Mouse (Mus musculus): ENCODE measurements around the gene Faah. TPM values are rescaled to one million over a fixed set of nuclear protein-coding genes. Genes with fewer than 3 reads are reported as not detected.

Faah gene
- polyA plus RNA-seq, 1 experiment from 2014 or later: 25.9 TPM

DNA sequence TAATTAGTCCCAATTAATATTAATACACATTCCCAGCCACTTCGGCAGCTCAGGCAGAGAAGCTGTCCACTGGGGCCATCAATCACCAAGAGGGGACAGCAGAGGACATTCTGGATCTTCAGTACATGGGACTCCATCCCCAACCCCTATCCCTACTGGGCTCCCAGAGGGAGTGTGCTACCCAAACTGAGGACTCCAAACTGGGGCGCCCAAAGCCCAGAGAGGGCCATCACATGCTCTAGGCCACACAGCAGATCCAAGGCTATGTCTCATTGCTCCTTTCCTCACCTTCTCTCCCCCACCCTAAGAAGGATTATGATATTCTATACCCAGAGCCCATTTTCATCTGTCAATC lies 22.4 kb downstream of the Faah start:
- 45% methylated on average over 2 of the region's 2 CpGs for WGBS

DNA sequence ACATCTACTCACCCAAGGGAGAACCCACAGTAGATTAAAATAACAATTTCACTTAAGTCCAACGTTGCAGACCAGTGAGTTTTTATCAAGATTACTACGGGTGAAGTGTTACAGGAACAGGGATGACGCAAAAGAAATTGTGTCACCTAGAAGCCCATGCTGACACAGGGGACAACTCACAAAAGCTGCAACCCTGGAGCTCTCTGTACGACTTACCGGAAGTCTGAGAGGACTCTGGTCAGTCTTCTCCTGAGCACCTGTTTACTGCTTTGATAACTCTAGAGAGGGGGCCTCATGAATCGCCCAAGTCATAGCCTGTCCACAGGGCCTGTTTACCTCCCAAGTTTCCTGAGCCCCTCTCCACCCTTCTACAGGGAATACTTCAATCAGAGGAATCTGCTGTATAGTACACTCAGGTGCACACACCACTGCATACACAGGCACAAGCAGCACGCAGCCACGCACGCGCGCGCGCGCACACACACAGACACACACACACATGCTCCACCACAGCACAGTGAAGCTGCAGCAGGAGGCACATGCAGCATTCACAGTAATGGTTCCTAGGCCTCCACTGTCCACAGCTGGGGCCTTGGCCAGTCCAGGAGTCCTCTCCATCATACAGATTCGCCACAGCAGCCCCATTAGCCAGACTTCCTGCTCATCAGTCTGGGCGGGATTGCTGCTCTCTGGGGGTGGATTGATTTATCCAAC lies 22.9 kb downstream of the Faah start:
- no peak overlapping the region for H3K4me3 ChIP-seq
- 79% methylated on average over 16 of the region's 16 CpGs for WGBS
- H3K9ac ChIP-seq: no peak overlapping the region
- H3K4me1 ChIP-seq (replicated peaks): no peaks in the 10 kb centered on the region
- H3K27ac ChIP-seq (replicated peaks): no peak overlapping the region
- peaks cover 8% of the 10 kb centered on the region; the same call in 1 of the 2 replicates for H3K27me3 ChIP-seq
- 0 out of 2 replicates have a peak, but pooled peaks cover 5% of the 10 kb centered on the region for H3K36me3 ChIP-seq
- ATAC-seq (ENCODE audit: low FRiP score, low read depth): peak; percentile 63; the same call in 1 of the 2 replicates
- no peaks in the 10 kb centered on the region for H3K9me3 ChIP-seq
- no peak overlapping the region for H3K4me2 ChIP-seq

More for the DNA sequence above, 22.4 kb downstream of the Faah start:
- H3K4me3 ChIP-seq: no peak overlapping the region
- no peak overlapping the region for H3K27ac ChIP-seq (replicated peaks)
- no peaks in the 10 kb centered on the region for H3K9me3 ChIP-seq
- ATAC-seq (ENCODE audit: low FRiP score, low read depth): peak; percentile 31; the same call in 1 of the 2 replicates
- 0 out of 2 replicates have a peak, but pooled peaks cover 5% of the 10 kb centered on the region for H3K36me3 ChIP-seq
- H3K27me3 ChIP-seq: peaks cover 8% of the 10 kb centered on the region; the same call in 1 of the 2 replicates
- H3K9ac ChIP-seq: no peak overlapping the region
- no peaks in the 10 kb centered on the region for H3K4me1 ChIP-seq (replicated peaks)
- H3K4me2 ChIP-seq: no peak overlapping the region

DNA sequence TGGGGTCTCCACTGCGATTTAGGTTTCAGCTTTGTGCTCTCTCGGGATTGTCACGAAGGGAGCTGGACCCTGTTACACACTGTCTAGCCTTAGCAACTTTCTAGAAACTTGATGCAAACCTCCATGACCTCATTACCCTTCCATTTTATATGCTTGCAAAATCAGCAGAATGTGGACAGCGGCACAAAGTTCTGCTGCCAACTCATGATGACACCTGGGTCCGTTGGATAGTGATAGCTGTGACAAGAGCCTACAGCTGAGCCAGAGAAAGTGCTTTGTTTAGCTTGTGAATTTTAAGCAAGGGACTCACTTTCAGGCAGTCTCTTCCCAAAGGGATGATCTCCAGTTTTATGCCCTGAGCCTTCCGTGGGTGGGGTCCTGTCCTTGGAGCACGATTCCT lies 28.3 kb downstream of the Faah start:
- H3K27me3 ChIP-seq: peaks cover 10% of the 10 kb centered on the region; the same call in 1 of the 2 replicates
- WGBS: 85% methylated on average over 7 of the region's 7 CpGs
- no peak overlapping the region for H3K9ac ChIP-seq
- no peak overlapping the region for H3K4me2 ChIP-seq
- H3K4me1 ChIP-seq (replicated peaks): no peaks in the 10 kb centered on the region
- H3K9me3 ChIP-seq: no peaks in the 10 kb centered on the region
- H3K4me3 ChIP-seq: no peak overlapping the region
- H3K27ac ChIP-seq (replicated peaks): no peak overlapping the region
- no peaks in the 10 kb centered on the region for H3K36me3 ChIP-seq
- no peak for ATAC-seq (ENCODE audit: low FRiP score, low read depth)

DNA sequence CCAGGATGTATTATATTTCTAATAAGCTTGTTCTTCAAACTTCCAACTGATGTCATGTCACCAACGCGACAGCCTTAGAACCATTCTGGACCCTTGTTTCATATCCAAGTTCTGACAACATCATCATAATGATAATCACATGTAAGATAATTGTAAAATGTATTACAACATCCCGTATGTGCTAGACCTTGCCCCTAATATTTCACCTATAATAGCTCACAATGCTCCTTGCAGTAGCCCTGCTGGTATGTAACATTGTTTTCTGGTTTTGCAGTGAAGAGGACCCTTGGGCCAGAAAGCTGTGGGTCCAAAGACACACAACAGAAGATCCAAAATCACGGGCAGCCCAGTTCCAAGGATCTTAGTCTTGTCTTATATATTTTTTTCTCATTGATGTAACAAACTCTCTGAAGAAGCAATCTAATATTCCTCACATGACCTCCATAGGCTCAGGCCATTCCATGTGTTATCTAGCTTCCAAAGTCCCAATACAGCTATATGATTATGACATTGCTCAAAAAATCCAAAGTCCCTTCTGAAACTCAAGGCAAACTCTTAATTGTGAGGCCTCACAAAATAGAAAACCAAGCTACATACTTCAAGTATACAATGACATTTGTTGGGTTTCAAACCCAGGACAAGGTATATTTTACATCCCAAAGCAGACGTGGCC lies 29.7 kb downstream of the Faah start:
- H3K9me3 ChIP-seq: no peaks in the 10 kb centered on the region
- 80% methylated on average over 5 of the region's 5 CpGs for WGBS
- no peak overlapping the region for H3K4me3 ChIP-seq
- ATAC-seq (ENCODE audit: low FRiP score, low read depth): no peak
- H3K9ac ChIP-seq: no peak overlapping the region
- no peak overlapping the region for H3K27ac ChIP-seq (replicated peaks)
- H3K36me3 ChIP-seq: no peaks in the 10 kb centered on the region
- no peak overlapping the region for H3K4me2 ChIP-seq
- H3K4me1 ChIP-seq (replicated peaks): peaks cover 3% of the 10 kb centered on the region; the same call in 1 of the 2 replicates
- H3K27me3 ChIP-seq: peaks cover 20% of the 10 kb centered on the region; the same call in 1 of the 2 replicates

DNA sequence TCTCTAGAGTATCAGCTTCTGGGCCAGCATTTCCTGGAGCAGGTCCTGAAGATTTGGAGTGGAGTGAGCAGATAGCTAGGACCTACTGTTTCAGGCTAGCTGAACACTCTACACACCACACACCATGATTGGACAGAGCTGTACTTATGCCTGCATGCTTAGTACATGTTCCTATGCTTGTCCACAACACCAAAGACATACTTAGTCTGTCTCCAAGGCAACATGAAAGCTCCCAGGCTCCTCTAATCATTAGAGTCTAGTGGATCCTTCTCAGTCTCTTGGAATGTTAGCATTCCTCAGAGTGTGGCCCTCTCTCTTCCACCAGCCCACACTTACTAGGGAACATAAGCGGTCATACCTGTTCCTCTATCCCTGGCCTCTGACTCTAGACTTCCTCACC lies 30.3 kb downstream of the Faah start:
- 89% methylated on average over 1 of the region's 1 CpGs for WGBS
- Histone ChIP-seq H3K4me1 (replicated peaks) (peaks cover 3% of the 10 kb centered on the region; the same call in 1 of the 2 replicates), H3K36me3 (no peaks in the 10 kb centered on the region), H3K4me2 (no peak overlapping the region), H3K4me3 (no peak overlapping the region), H3K9ac (no peak overlapping the region), H3K27me3 (peaks cover 20% of the 10 kb centered on the region; the same call in 1 of the 2 replicates), H3K27ac (replicated peaks) (no peak overlapping the region), H3K9me3 (no peaks in the 10 kb centered on the region)
- no peak for ATAC-seq (ENCODE audit: low FRiP score, low read depth)

DNA sequence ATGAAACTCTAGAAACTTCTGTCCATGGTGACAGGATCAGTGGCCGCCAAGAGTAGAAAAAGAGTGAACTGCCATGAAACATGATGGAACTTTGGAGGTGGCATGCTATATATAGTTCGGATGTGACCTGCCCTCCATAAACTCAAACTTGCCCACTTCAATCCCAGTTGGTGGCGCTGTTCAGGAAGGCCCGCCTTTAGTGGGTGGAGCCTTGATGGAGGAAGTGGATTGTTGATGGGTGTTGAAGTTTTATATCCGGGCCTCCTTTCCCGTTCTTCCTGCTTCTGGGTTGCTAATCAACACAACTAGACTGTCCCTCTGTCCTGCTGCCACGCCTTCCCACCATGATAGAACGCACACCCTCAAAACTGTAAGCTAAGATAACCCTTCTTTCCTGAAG lies 32.8 kb downstream of the Faah start:
- no peak overlapping the region for H3K4me2 ChIP-seq
- 40% methylated on average over 8 of the region's 8 CpGs for WGBS
- peaks cover 4% of the 10 kb centered on the region for H3K4me1 ChIP-seq (replicated peaks)
- H3K27ac ChIP-seq (replicated peaks): no peak overlapping the region
- H3K9me3 ChIP-seq: no peaks in the 10 kb centered on the region
- H3K27me3 ChIP-seq: peaks cover 39% of the 10 kb centered on the region
- no peaks in the 10 kb centered on the region for H3K36me3 ChIP-seq
- no peak for ATAC-seq (ENCODE audit: low FRiP score, low read depth)
- H3K4me3 ChIP-seq: no peak overlapping the region
- H3K9ac ChIP-seq: no peak overlapping the region

DNA sequence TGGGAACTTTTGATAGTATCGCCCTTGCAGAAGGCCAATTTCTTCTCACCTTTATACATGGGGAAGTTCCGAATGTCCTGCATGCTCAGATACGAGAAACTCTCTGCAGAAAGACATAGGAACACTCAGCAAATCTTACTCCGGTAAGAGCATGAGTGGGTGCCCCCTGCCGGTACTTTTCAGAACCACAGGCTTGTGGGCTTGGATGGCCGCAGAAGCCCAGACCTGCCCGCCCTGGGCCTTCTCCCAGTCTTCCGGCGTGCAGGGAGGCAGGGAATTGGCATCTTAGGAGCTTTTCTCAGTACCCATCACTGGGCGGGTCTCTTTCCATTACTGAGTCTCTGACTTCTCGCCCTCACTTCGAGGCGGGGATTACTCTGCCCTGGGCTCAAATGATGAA lies 33.6 kb downstream of the Faah start:
- no peak overlapping the region for H3K4me3 ChIP-seq
- H3K9me3 ChIP-seq: no peaks in the 10 kb centered on the region
- peaks cover 47% of the 10 kb centered on the region for H3K27me3 ChIP-seq
- H3K27ac ChIP-seq (replicated peaks): no peak overlapping the region
- no peak overlapping the region for H3K9ac ChIP-seq
- WGBS: 3% methylated on average over 13 of the region's 13 CpGs
- H3K4me2 ChIP-seq: peak overlapping the region; percentile 16; the same call in 1 of the 2 replicates
- peaks cover 12% of the 10 kb centered on the region for H3K4me1 ChIP-seq (replicated peaks)
- H3K36me3 ChIP-seq: no peaks in the 10 kb centered on the region
- ATAC-seq (ENCODE audit: low FRiP score, low read depth): peak; percentile 52

DNA sequence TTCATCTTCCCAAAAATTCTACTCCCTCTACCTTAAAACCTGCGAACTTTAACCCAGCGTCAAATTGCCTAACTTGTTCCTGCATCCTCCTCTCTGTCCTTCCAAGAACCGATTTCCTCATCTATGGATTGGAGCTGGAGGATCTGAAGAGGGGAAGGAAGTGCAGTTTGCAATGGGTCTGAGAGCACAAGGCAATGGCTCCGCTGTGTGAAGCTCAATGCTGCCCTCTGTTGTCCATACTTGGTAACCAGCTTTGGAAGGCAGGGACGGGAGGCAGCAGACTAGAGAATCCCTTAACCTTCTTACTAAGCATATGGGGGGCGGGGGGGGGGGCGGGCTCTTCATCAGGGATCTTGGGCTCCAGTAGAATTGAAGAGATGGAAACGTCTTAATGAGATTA lies 37.0 kb downstream of the Faah start:
- no peaks in the 10 kb centered on the region for H3K9me3 ChIP-seq
- no peak overlapping the region for H3K9ac ChIP-seq
- H3K27ac ChIP-seq (replicated peaks): no peak overlapping the region
- peaks cover 16% of the 10 kb centered on the region for H3K4me1 ChIP-seq (replicated peaks)
- peaks cover 80% of the 10 kb centered on the region for H3K27me3 ChIP-seq
- peak; percentile 70; the same call in 1 of the 2 replicates for ATAC-seq (ENCODE audit: low FRiP score, low read depth)
- H3K36me3 ChIP-seq: no peaks in the 10 kb centered on the region
- WGBS: 3% methylated on average over 8 of the region's 8 CpGs
- H3K4me3 ChIP-seq: no peak overlapping the region
- H3K4me2 ChIP-seq: no peak overlapping the region

DNA sequence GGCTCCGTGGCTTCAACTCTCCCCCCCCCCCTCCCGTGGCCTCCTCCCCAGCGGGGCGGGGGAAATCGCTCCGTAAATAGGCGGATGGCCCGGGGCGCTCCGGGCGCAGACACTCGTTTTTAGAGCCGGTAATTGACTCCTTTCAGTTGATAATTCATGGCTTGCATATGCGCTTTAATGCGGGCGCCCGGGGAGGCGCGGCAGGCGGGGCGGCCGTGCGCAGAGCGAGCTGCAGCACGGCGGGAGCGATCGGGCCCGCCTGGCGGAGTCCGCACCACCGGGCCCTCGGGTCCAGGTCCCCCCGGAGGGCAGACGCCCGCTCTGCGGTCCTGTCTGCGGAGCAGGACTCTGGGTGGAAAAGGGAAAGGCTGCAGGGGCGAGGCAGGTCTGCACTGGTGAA lies 38.3 kb downstream of the Faah start:
- no peaks in the 10 kb centered on the region for H3K9me3 ChIP-seq
- peak overlapping the region; percentile 71 for H3K4me2 ChIP-seq
- H3K27ac ChIP-seq (replicated peaks): no peak overlapping the region
- H3K9ac ChIP-seq: peak overlapping the region; percentile 42
- no peak for ATAC-seq (ENCODE audit: low FRiP score, low read depth)
- peaks cover 19% of the 10 kb centered on the region for H3K4me1 ChIP-seq (replicated peaks)
- peaks cover 81% of the 10 kb centered on the region for H3K27me3 ChIP-seq
- under 1% methylated on average over 38 of the region's 39 CpGs for WGBS
- peak overlapping the region; percentile 35 for H3K4me3 ChIP-seq
- H3K36me3 ChIP-seq: no peaks in the 10 kb centered on the region

DNA sequence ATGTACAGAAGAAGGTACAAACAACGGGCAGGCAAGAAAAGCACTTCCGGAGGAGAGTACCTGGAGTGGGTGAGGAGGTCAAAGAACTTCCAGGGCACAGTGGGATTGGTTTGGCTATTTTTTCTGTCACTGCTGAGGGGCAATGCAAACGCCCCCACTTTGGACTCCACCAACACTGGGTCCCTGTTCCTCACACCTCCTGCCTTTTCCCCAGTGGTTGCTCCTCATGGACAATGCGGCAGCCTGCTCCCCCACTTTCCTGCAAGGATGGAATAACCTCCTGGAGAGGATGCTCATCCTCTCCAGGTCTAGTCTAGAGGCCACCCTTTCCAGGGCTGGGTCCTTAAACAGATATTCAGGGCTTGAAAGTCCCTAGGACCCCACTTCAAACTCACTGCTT lies 38.8 kb downstream of the Faah start:
- peak overlapping the region; percentile 71 for H3K4me2 ChIP-seq
- no peaks in the 10 kb centered on the region for H3K36me3 ChIP-seq
- H3K9me3 ChIP-seq: no peaks in the 10 kb centered on the region
- H3K9ac ChIP-seq: no peak overlapping the region
- H3K4me1 ChIP-seq (replicated peaks): peaks cover 16% of the 10 kb centered on the region
- H3K27ac ChIP-seq (replicated peaks): no peak overlapping the region
- WGBS: 15% methylated on average over 4 of the region's 4 CpGs
- peak overlapping the region; percentile 35; the same call in 1 of the 2 replicates for H3K4me3 ChIP-seq
- H3K27me3 ChIP-seq: peaks cover 81% of the 10 kb centered on the region
- ATAC-seq (ENCODE audit: low FRiP score, low read depth): no peak

DNA sequence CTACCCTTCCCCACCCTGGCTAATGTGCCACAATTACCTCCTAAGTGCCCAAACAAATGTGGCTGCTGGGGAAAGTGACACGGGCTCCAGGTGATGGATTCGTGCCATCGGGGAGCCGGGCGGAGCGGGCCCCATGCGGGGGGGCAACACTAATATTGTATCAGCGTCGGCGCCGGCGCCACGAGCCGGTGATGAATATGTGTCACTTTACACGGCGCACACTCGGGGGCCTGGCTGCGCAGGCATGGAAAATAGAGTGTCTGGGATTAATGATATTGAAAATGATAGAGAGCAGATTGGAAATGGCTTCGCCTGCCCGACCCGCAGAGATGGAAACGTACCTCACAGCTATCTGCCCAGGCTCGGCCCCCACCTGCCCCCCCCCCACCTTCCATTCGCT lies 45.2 kb downstream of the Faah start:
- H3K9ac ChIP-seq: no peak overlapping the region
- H3K4me3 ChIP-seq: no peak overlapping the region
- H3K4me2 ChIP-seq: peak overlapping the region; percentile 7; the same call in 1 of the 2 replicates
- H3K9me3 ChIP-seq: no peaks in the 10 kb centered on the region
- WGBS: 36% methylated on average over 24 of the region's 24 CpGs
- peaks cover 8% of the 10 kb centered on the region; the same call in 1 of the 2 replicates for H3K4me1 ChIP-seq (replicated peaks)
- no peak overlapping the region for H3K27ac ChIP-seq (replicated peaks)
- H3K27me3 ChIP-seq: peaks cover 72% of the 10 kb centered on the region
- no peaks in the 10 kb centered on the region for H3K36me3 ChIP-seq
- ATAC-seq (ENCODE audit: low FRiP score, low read depth): peak; percentile 52; the same call in 1 of the 2 replicates

DNA sequence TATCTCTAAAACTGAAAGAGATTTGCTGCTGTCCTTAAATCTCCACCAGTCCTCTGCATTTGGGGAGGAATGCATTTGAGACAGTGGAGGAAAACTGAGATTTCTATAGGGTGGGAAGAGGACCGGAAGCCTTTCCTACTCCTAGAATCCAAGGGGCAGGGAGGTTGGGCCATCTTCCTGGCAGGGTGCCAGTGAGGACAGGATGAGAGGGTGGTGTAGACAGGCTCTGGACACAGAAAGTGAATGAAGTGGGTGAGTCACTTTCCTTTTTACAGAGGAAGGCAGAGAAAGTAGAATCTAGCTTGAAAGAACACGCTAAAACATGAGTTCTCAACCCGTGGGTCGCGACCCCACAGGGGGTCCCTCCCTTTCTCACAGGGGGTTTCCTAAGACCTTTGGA lies 53.3 kb downstream of the Faah start:
- ATAC-seq (ENCODE audit: low FRiP score, low read depth): no peak
- Histone ChIP-seq H3K27ac (replicated peaks) (no peak overlapping the region), H3K4me1 (replicated peaks) (peaks cover 18% of the 10 kb centered on the region), H3K4me2 (no peak overlapping the region), H3K9me3 (no peaks in the 10 kb centered on the region), H3K9ac (no peak overlapping the region), H3K4me3 (no peak overlapping the region), H3K36me3 (no peaks in the 10 kb centered on the region), H3K27me3 (peaks cover 78% of the 10 kb centered on the region)
- 18% methylated on average over 5 of the region's 5 CpGs for WGBS

Measured in hindbrain, embryonic 15.5 days (tissue).